8 mouse cellular contexts compared by ENCODE assay signal in the genomic region with DNA sequence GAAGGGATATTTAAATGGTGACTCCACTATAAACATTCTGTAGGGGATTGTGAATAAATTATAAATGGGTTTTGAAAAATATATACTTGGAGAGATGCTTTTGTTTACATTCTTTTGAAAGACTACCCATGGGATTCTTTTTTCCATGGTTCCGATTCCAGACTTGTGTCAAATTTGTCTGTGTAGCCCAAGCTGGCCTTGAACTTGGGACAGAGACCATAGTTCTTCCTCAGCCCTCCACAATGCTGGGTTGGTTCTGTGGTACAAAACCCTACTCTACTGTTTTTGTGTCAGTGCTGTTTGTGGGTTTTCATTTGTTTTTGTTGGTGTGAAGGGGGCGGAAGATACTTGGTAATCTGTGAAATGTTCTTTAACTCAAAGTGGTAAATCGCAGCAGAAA. TPM values are rescaled to one million over a fixed set of nuclear protein-coding genes. Genes with fewer than 3 reads are reported as not detected.
DNase-seq lines count a peak whose midpoint lies in the region; ATAC-seq and TF ChIP-seq lines count a peak whose summit lies in the region.

No protein-coding gene starts in this region.

- TF ChIP-seq CTCF in ES-Bruce4 (IDR thresholded peaks at IDR 0.05; ENCODE audit: low read depth, low read length): no peak
- no peak for TF ChIP-seq CTCF in liver, postnatal 0 days (IDR thresholded peaks at IDR 0.05; ENCODE audit: low read depth)

- intact Hi-C loops in heart, postnatal 36 days (cut with DNase I): loop anchor here (5.0 kb wide), 1 partner anchor 725 kb away; no protein-coding TSS in a partner anchor

- WGBS in heart, embryonic 13.5 days: 38% methylated on average over 3 of the region's 3 CpGs
- 60% methylated on average over 3 of the region's 3 CpGs for WGBS in forebrain, embryonic 16.5 days
- 26% methylated on average over 3 of the region's 3 CpGs for WGBS in liver, postnatal 0 days (ENCODE audit: insufficient replicate concordance)

- H3K4me1 ChIP-seq in heart, embryonic 13.5 days: peaks cover 52% of the 10 kb centered on the region
- H3K4me1 ChIP-seq in ES-Bruce4 (ENCODE audit: control insufficient read depth, insufficient read depth, low read length): no peaks in the 10 kb centered on the region
- H3K4me1 ChIP-seq in forebrain, embryonic 16.5 days (replicated peaks; ENCODE audit: control insufficient read depth, insufficient read depth, low read length): peaks cover 19% of the 10 kb centered on the region
- peaks cover 25% of the 10 kb centered on the region for H3K4me1 ChIP-seq in liver, postnatal 0 days (ENCODE audit: insufficient read depth)

- H3K27me3 ChIP-seq in heart, embryonic 13.5 days (replicated peaks): no peaks in the 10 kb centered on the region
- no peaks in the 10 kb centered on the region for H3K27me3 ChIP-seq in ES-Bruce4 (ENCODE audit: control insufficient read depth, insufficient read depth, low read length, poor library complexity, severe bottlenecking)
- H3K27me3 ChIP-seq in forebrain, embryonic 16.5 days (replicated peaks; ENCODE audit: control insufficient read depth, insufficient read depth, low read length): no peaks in the 10 kb centered on the region
- no peaks in the 10 kb centered on the region for H3K27me3 ChIP-seq in liver, postnatal 0 days (ENCODE audit: insufficient read depth, low read length)

- peak overlapping the region; percentile 100 for H3K9ac ChIP-seq in heart, embryonic 13.5 days
- peak overlapping the region; percentile 96; the same call in 1 of the 2 replicates for H3K9ac ChIP-seq in ES-Bruce4 (ENCODE audit: low read depth, poor library complexity, severe bottlenecking)
- H3K9ac ChIP-seq in forebrain, embryonic 16.5 days (replicated peaks; ENCODE audit: low read depth, low read length): peak overlapping the region; percentile 97
- peak overlapping the region; percentile 90 for H3K9ac ChIP-seq in liver, postnatal 0 days (replicated peaks)

- no peak for TF ChIP-seq EP300 in ES-Bruce4 (IDR thresholded peaks at IDR 0.05; ENCODE audit: insufficient read depth, low read depth, low read length)
- no peak for TF ChIP-seq EP300 in liver, postnatal 0 days (IDR thresholded peaks at IDR 0.05; ENCODE audit: low read depth)

- H3K4me3 ChIP-seq in heart, embryonic 13.5 days: peak overlapping the region; percentile 98
- H3K4me3 ChIP-seq in ES-Bruce4 (ENCODE audit: low read depth, low read length): no peak overlapping the region; the same call in 1 of the 2 replicates
- H3K4me3 ChIP-seq in forebrain, embryonic 16.5 days (replicated peaks; ENCODE audit: low read length): peak overlapping the region; percentile 96
- peak overlapping the region; percentile 91 for H3K4me3 ChIP-seq in liver, postnatal 0 days (ENCODE audit: low read depth, low read length)

- peak overlapping the region; percentile 99 for H3K27ac ChIP-seq in heart, embryonic 13.5 days (replicated peaks)
- no peak overlapping the region for H3K27ac ChIP-seq in ES-Bruce4 (ENCODE audit: insufficient read depth, low read length)
- H3K27ac ChIP-seq in forebrain, embryonic 16.5 days (ENCODE audit: low read length): no peak overlapping the region
- peak overlapping the region; percentile 100 for H3K27ac ChIP-seq in liver, postnatal 0 days (ENCODE audit: low read depth)

- no peak for ATAC-seq in heart, embryonic 13.5 days (ENCODE audit: extremely low read depth, insufficient number of reproducible peaks, low FRiP score, low TSS enrichment)
- no peak for ATAC-seq in forebrain, embryonic 16.5 days
- ATAC-seq in liver, postnatal 0 days: no peak

- peak overlapping the region; percentile 82 for H3K4me2 ChIP-seq in heart, embryonic 13.5 days
- peak overlapping the region; percentile 89 for H3K4me2 ChIP-seq in forebrain, embryonic 16.5 days (ENCODE audit: low read length)
- peak overlapping the region; percentile 92 for H3K4me2 ChIP-seq in liver, postnatal 0 days (ENCODE audit: low read depth, low read length)

- H3K9me3 ChIP-seq in heart, embryonic 13.5 days: no peaks in the 10 kb centered on the region
- H3K9me3 ChIP-seq in ES-Bruce4 (replicated peaks; ENCODE audit: control insufficient read depth, insufficient read depth, low read length, poor library complexity, severe bottlenecking): no peaks in the 10 kb centered on the region
- no peaks in the 10 kb centered on the region for H3K9me3 ChIP-seq in forebrain, embryonic 16.5 days (ENCODE audit: control insufficient read depth, low read length)
- H3K9me3 ChIP-seq in liver, postnatal 0 days (ENCODE audit: low read length): no peaks in the 10 kb centered on the region

- DNase-seq in heart, postnatal 36 days: no peak
- DNase-seq in liver, postnatal 0 days: peak; percentile 21
- DNase-seq in frontal cortex, postnatal 10 days (ENCODE audit: low spot score in 2 of 2): no peak
- no peak for DNase-seq in gastrocnemius, adult 8-10 months (ENCODE audit: low spot score in 2 of 2)
- no peak for DNase-seq in cerebellum, adult 9-10 months

- no peak for TF ChIP-seq POLR2A in ES-Bruce4 (IDR thresholded peaks at IDR 0.05; ENCODE audit: insufficient read depth, low read length)

- no peaks in the 10 kb centered on the region for H3K36me3 ChIP-seq in heart, embryonic 13.5 days
- H3K36me3 ChIP-seq in ES-Bruce4 (ENCODE audit: control insufficient read depth, insufficient read depth, low read length, poor library complexity, severe bottlenecking): no peaks in the 10 kb centered on the region; the same call in 1 of the 2 replicates
- H3K36me3 ChIP-seq in forebrain, embryonic 16.5 days (ENCODE audit: control insufficient read depth, insufficient read depth): no peaks in the 10 kb centered on the region
- H3K36me3 ChIP-seq in liver, postnatal 0 days (replicated peaks; ENCODE audit: insufficient read depth, low read length): peaks cover 8% of the 10 kb centered on the region

RNA-seq across cellular contexts. Expression of a gene that starts 2.3 kb away (rescaled TPM):
- polyA plus RNA-seq in heart, embryonic 13.5 days (2015; fragmentation: Nextera tagmentation; extraction: Ambion mirVana): 29.1 and 31.0 TPM in 2 replicates
- 100 to 1,000 TPM; 113 to 122 TPM for total RNA-seq in heart, postnatal 36 days (2021)
- 175 and 177 TPM in 2 replicates for polyA plus RNA-seq in ES-Bruce4 (2011; ENCODE audit: insufficient read depth, insufficient read length, low read depth, missing spikeins)
- polyA plus RNA-seq in forebrain, embryonic 16.5 days (2015; fragmentation: Nextera tagmentation; extraction: Ambion mirVana): 41.7 and 51.2 TPM in 2 replicates
- 29.9 and 30.6 TPM in 2 replicates for polyA plus RNA-seq in liver, postnatal 0 days (2015; fragmentation: Nextera tagmentation; extraction: Ambion mirVana)
- 10 to 100 TPM; 64.1 to 79.4 (median 77.9) TPM for total RNA-seq in gastrocnemius, adult 8-10 months (2022)

Comparison
In these comparisons a context has a peak if more than half of its experiments do, and no peak if none do; other contexts are left out.
1. H3K27ac ChIP-seq: peak in heart, embryonic 13.5 days (single experiment) and liver, postnatal 0 days (single experiment); none in ES-Bruce4 (single experiment) and forebrain, embryonic 16.5 days (single experiment).
2. Peak in every context shown above with its lines, with median percentiles within 50 percentile points of each other: H3K4me2 ChIP-seq and H3K9ac ChIP-seq.